Mouse (Mus musculus) retina, postnatal 7 days (tissue): Measurements from ENCODE around the gene 4930467E23Rik.
"Not testable (repeated sequence)": the region's sequence is repeated elsewhere in the genome, so short reads cannot be mapped to it uniquely, and the experiment has no call there.

ENCODE experiments used
- DNase-seq: peaks from one replicate; pipeline ENCODE4 v3.0.0-alpha.2; 2012; ENCODE audit warnings: low read depth, low spot score

The 4930467E23Rik gene

DNA sequence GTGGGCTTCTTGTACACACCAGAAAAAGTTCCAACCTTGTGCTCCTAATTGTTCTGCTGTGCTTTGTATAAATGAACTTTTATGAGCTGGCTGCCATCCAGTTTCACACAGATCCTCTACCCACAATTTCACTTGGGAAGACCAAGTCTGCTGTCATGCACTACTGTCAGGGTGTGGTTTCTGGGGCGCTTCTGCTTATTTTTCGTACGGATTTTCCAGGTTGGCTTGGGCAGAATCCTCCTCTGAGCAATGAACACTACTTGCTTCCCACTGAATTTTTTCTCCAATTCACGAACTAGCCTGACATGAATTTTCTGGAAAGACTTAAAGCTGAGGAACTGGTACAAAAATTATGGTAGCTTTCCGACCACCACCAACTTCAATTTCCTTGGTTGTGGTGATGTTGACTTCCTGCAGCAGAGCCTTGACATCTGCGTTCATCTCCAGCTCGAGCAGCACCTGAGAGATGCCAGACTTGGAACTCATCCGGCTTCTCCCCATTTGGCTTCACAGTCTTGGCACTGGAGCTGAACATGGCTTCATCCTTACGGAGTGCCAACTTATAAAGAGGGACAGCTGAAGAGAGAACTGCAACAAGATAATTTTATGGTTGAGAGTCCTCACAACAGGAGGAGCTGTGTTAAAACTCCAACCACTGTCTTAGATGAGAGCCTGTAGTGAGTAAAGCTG, 18.1 kb upstream of the 4930467E23Rik start:
- DNase-seq: not testable (repeated sequence)

DNA sequence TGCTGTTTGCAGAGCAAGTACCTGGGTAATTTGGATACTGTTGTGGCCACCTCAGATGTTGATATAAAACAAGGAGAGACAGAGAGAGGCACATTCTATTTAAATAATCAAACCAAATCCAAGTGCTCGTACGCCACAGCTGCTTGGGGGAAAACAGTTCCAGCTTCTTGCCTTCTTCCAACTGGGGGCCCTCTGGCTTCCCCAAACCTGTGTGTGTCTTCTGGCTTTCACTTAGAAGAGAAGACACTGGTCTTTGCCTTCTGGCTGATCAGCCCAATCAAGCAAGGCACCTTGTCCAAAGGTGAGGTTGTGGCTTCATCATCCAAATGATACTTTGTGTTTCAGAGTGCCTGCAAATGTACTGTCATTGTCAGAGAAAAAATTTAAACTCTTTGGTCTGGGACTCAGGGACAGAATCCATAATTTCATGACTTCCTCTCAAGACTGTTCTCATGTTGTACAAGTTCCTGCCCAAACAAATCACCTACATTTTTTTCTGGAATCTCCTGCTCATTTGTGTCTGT, 17.1 kb upstream of the 4930467E23Rik start:
- DNase-seq: not testable (repeated sequence)

DNA sequence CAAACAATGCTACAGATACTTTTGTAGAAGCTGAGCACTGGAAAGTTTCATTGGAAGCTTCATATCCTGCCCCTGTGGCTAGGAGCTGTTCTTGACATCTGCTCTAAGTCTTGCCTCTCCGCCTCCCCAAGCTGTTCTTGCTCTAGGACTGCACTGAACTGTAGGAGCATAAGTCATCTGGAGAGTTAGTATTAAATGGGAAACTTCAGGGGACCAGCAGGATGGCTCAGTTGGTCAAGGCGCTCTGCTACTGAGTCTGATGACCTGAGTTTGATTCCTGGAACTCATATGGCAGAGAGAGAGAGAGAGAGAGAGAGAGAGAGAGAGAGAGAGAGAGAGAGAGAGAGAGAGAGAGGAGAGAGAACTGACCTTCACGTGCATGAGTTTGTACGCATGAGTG, 16.6 kb upstream of the 4930467E23Rik start:
- DNase-seq: not testable (repeated sequence)

DNA sequence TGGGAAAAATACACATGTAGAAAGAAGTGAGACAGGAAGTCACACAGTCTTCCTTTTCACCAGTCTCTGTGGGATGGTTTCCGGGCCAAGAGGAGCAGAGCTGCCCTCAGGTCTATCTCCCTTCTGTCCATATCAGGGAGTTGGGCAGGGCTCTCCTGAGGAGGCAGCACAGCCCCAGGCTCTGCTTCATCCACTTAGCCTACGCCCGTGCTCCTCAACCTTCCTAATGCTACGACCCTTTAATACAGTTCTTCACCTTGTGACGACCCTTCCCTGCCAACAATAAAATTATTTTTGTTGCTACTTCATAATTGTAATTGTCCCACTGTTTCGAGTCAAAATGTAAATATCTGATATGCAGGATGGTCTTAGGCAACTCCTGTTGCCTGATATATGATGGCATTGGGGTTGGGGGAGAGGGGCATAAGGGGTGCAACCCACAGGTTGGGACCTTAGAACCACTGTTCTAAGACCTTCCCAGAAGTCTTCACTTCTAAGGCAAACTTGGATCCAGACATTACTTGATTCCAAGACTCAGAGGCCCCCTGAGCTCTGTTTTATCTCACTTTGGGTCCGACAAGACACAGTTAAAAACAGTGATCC, 16.0 kb upstream of the 4930467E23Rik start:
- not testable (repeated sequence) for DNase-seq

DNA sequence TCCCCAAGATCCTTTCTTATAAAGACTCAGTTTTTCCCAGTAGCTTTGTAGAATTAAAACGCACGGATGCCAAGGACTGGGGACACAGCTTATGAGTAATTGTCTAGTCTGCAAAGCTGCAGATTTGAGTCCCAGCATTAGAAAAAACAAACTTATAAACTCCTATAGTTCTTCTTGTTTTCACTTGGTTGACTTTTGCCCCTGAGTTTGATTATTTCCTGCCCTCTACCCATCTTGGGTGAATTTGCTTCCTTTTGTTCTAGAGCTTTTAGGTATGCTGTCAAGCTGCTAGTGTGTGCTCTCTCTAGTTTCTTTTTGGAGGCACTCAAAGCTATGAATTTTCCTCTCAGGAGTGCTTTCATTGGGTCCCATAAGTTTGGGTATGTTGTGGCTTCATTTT, 14.9 kb upstream of the 4930467E23Rik start:
- not testable (repeated sequence) for DNase-seq

DNA sequence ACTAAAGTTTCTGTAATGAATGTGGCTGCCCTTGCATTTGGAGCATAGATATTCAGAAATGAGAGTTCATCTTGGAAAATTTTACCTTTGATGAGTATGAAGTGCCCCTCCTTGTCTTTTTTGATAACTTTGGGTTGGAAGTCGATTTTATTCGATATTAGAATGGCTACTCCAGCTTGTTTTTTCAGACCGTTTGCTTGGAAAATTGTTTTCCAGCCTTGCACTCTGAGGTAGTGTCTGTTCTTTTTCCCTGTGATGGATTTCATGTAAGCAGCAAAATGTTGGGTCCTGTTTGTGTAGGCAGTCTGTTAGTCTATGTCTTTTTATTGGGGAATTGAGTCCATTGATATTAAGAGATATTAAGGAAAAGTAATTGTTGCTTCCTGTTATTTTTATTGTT, 14.1 kb upstream of the 4930467E23Rik start:
- DNase-seq: not testable (repeated sequence)

DNA sequence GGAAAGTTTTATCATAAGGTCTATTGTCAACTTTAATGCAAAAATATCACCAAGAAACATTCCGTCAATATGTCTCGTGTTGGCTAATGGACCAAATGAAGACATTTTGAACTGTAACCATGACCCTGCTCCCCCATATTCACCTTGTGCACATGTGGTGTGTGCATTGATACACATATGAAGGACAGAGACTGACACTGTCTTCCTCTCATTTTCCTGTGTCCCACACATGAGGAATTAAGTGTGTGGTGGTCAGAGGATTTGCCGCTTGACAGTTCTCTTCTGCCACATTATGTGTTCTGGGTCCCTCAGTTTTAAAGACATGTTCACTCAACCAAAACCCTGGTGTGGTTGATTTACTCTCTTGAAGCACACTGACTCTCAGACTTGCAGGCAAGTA, 11.5 kb upstream of the 4930467E23Rik start:
- not testable (repeated sequence) for DNase-seq

DNA sequence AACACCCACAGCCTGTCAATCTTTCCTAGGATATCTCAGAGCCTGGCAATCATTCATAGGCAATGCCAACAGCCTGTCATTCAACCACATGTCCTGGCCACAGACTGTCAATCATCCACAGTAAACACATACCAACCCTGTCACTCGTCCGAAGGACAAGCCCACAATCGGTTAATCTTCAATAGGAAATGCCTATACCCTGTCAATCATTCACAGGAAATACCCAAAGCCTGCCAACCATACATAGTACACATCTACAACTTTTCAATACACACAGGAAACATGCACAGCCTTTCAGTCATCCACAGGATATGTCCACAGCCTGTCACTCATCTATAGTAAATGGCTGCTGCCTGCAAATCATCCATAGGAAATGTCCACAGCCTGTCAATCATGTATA, 9.9 kb upstream of the 4930467E23Rik start:
- not testable (repeated sequence) for DNase-seq

DNA sequence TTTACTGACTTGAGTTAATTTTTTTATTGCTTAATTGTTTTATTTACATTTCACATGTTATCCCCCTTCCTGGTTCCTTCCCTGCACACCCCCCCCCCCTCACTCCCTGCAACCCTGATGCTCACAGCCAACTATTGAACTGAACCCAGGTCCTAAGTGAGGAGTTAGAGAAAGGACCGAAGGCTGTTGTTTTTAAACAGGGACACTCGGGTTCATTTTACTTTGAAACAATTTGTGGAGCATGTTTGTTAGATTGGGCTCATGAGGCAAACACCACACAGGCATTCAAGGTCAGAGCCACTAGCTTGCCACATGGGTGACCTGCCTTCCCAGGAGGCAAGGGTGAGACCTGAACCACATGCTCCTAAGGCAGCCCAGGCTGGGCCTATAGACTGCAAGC, 4.5 kb upstream of the 4930467E23Rik start:
- DNase-seq: not testable (repeated sequence)

DNA sequence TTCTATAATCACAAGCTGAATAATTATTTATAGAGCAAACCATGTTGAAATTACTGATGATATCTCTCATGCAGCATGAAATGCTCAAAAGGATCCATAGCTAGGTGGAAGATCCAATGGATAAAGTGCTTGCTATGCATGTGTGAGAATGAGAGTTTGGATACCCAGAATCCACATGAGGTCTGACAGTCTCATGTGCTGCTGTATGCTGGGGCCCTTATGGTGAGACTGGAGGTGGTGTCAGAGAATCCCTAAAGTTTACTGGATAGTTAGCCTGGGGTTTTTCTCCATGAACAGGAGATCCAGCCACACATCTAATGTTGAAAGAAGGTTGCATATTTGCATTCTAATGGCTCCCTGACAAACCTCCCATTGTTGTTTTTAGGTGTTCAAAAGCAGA, 22.4 kb downstream of the 4930467E23Rik start:
- DNase-seq: not testable (repeated sequence)

DNA sequence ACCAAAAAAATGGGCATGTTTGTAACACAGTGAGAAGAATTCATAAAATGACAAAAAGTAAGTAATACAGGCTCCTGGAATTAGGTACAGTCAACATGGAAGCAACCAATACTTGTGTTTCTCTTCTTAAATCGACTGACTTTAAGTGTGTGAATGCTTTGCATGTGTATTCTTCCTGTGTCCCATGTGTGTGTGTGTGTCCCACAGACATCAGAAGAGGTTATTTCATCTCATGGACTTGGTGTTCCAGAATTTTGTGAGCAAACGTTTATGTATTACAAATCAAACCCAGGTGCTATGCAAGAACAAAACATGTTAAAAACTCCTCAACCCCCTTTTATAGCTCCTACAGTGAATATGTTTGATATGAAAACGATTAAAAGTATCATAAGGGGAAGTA, 24.8 kb downstream of the 4930467E23Rik start:
- DNase-seq: not testable (repeated sequence)

DNA sequence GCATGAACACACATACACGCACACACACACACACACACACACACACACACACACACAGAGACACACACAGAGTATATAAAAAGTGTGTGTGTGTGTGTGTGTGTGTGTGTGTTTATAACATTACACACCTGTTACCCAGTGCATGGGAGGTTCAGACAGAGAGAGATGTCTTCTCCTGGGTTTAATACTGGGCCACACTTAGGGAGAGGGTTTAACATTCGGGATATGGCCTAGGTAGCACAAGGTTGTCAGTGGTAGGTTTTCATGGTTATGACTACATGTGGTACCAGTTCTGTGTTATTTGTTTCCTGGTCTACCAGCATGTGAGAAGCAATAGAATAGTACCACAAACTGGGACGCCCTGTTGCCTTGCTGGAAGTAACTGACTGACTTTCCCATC, 25.6 kb downstream of the 4930467E23Rik start:
- DNase-seq: not testable (repeated sequence)

DNA sequence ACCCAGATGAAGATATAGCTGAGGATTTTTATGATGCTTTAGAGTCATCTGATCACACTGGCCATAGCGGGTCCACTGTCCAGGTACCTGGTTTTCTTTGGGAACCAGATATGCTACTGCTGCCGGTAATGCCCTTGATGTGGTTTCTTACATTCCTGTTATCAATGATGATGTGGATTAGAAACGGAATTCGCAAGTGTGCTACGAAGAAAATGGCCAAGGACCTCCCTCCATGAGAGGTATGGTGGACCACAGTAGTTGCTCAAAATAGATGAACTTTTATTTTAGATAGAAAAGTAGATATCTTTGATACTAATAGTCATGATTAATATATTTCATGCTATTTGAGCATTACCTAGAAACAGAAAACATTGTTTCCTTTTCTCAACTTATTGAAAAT, 32.3 kb downstream of the 4930467E23Rik start:
- not testable (repeated sequence) for DNase-seq

DNA sequence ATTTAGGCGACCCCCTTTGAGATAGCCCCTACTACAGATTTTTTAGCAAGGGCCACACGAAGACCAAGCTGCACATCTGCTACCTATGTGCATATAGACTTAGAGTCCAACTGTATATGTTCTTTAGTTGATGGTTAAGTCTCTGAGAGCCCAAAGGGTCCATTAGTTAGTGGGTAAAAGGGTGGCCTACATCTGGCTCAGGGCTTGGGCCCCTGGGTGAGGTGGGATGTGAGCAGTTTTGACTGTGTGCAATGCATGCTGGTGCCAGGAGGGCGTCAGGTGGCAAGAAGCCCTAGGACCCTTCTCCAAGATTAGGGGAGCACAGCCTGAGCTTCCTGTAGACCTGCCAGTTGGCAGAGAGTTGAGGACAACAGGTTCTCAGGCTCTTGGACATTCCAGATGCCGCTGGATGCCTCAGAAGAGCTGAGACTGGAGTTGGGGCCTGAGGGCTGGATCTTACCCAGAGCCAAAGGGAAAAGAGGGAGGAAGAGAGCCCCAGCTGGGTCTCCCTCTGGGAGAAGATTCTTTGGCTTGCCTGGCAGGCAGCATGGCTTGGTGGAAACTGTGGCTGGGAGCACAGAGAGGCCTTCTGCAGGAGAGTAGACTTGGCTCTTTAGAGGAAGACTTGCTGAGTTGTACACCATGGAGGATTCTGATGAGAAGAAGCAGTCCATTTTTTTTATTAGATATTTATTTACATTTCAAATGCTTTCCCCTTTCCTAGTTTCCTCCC, 33.6 kb downstream of the 4930467E23Rik start:
- not testable (repeated sequence) for DNase-seq

DNA sequence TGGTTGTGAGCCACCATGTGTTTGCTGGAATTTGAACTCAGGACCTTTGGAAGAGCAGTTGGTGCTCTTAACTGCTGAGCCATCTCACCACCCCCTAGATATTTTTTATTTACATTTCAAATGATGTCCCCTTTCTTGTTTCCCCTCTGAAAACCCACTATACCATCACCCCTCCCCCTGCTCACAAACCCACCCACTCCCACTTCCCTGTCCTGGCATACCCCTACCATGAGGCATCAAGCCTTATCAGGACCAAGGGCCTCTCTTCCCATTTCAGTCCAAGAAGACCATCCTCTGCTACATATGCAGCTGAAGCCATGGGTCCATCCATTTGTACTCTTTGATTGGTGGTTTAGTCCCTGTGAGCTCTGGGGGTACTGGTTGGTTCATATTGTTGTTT, 36.2 kb downstream of the 4930467E23Rik start:
- DNase-seq: not testable (repeated sequence)

DNA sequence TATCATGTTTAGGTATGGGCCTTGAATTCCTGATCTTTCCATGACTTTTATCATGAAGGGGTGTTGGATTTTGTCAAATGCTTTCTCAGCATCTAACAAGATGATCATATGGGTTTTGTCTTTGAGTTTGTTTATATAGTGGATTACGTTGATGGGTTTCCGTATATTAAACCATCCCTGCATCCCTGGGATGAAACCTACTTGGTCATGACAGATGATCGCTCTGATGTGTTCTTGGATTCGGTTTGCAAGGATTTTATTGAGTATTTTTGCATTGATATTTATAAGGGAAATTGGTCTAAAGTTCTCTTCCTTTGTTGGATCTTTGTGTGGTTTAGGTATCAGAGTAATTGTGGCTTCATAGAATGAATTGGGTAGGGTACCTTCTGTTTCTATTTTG, 44.1 kb downstream of the 4930467E23Rik start:
- not testable (repeated sequence) for DNase-seq

DNA sequence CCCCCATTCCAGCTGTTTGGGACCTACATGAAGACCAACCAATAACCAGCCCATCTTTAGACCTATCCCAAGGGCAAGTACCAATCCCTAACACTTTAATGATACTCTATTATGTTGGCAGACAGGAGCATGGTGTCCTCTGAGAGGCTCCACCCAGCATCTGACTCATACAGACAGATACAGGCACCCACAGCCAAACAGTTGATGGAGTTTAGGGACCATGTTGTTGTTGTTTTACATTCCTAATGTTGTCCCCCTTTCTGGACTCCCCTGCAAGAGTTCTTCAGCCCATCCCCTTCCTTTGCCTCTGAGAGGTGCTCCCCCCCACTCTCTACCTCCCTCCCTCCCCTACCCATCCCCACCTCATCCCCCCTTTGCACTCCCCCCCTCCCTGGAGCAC, 46.9 kb downstream of the 4930467E23Rik start:
- not testable (repeated sequence) for DNase-seq

DNA sequence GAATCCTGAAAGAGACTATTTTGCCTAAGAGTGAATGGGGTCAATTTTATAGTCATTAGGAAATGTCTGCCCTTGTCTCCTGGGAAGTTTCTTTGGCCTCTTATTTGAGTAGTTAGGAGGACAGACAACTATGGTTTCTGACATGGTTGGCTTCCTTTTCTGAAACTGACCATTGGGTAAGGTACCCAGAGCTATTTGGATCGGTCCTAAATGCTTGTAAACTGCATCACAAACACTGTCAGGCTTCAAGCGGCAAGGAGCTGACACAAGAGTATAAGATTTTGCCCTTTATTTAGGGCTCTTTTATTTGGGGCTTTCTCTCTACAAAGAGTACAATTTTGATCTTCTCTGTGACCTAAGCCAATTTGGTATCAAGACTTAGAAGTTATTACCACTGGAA, 48.1 kb downstream of the 4930467E23Rik start:
- DNase-seq: not testable (repeated sequence)

DNA sequence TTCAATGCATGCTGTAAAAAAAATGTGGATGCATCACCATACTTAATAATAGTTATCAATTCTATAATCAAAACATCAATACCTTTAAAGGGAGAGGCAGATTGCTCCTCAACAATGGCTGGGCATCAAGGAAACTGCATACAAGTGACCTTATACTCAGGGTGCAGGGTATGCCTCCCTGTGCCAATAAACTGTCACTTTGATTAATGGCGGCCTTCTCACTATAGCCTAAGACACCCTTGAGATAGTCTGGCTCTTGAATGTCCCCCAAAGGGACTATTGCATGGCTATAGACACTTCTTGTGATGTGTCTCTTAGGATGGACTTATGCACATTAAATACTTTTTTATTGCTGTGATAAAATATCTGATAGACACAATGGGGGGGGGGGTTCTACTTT, 48.8 kb downstream of the 4930467E23Rik start:
- not testable (repeated sequence) for DNase-seq

DNA sequence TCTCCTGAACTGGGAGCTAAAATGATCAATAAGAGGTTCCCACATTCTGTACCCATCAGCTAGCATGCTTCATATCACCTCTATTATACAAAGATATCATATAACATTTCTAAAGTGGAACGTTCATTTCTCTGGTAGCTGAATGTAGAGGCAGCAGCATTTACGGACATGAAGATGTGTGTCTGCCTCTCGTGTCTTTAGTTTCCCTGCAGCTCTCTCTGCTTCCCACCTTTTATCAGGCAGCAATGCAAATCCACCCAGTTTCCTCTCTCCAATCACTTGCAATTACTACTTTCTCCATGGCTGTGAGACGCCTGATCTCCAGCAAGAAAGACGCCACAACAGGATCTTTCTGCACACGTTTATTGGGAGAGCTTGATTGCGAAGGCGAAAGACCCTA, 49.5 kb downstream of the 4930467E23Rik start:
- not testable (repeated sequence) for DNase-seq

DNA sequence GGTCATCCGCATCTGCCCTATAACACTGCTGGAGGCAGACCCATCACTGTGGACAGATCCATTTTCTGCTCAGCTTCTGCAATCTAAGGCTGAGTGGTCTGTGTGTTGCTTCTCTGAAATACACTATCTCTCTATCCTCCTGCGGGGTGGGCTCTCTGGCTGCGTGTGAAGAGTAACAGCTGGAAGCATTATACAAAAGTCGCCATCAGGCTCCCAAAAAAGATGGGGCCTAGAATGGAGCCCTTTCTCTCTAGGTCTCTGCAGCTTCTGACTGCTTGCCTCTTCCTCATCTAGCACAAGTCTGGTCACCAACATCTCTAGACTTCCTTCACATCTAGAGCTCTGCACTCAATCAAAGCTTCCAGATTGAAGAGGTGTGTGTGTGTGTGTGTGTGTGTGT, 50.8 kb downstream of the 4930467E23Rik start:
- not testable (repeated sequence) for DNase-seq

DNA sequence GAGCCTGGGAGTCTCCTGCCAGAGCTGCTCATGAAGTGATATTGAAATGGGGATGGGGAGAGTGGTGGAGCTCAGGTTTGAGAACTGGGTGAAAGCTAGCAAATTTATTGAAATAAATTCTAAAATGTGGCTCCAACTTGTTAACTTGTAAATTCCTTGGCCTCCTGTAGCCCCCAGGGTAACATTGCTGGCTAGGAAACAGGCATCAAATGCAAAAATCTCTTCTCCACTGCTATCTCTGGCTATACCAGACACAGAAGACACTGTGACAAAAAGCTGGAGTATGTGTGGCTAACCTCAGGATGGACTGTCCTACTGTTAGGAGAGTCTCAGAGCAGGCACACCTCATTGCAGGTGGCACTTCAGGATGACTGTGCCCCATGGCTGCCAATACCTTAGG, 51.3 kb downstream of the 4930467E23Rik start:
- not testable (repeated sequence) for DNase-seq
